Mouse (Mus musculus): Measurements from ENCODE around the gene Smagp.
"Not testable (repeated sequence)": the region's sequence is repeated elsewhere in the genome, so short reads cannot be mapped to it uniquely, and the experiment has no call there.

Smagp gene

DNA sequence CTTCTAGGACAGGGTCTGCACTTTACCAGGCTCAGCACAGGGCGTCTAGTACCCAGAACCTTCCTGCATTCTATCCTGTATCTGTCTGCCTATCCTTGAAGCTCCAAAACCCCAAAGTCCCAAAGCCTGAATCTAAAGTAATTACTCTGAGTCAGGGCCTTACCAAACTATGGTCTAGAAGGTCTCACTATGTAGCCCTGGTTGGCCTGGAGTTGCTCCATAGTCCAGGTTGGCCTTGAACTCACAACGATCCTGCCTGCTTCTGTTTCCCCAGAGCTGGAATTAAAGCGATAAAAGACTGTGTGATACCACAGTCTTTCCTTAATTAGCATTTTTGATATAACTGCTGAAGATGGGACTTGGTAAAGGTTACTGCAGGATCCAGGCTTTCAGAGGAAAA lies 12.3 kb downstream of the Smagp start:
- no peak for DNase-seq

DNA sequence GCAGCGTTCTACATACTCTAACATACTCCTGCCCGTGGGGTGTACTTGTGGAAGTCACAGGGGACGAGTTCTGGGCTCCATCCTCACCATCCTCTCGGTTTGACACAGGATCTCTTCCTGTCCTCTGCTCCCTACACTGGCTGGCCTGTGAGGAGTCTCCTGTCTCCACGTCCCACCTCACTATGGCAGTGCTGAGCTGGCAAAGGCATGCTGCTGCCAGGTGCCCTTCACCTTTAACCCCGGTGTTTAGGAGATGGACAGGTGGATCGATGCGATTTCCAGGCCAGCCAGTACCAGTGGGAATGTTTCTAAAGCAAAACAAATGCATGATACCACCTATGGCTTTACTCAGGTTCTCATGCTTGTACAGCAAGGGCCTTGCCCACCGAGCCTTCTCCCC lies 13.0 kb downstream of the Smagp start:
- DNase-seq, result no peak

GRCm38 (mm10) chr15:100622164-100622563 lies 14.6 kb downstream of the Smagp start:
- no peak for DNase-seq

GRCm38 (mm10) chr15:100621671-100622070 lies 15.1 kb downstream of the Smagp start:
- not testable (repeated sequence) for DNase-seq

GRCm38 (mm10) chr15:100619200-100619599 lies 17.5 kb downstream of the Smagp start:
- no peak for DNase-seq

DNA sequence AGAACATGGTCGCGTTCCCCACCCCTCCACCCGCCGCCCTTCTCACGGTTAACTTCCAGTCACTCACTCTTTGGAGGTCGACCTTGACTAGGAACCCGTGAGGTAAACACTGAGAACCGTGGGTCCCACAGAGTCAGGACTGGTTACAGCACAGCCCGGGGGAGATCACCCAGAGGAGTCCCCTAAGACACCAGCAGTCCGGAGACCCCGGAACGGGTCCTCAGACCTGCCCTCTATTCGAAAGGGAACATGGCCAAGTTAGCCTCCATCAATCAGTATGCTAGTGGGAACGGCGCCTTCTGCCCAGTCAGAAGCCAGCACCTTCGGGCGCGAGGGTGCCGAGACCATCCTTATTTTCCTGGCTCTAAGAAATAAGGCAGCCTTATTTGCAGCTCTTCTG lies 20.5 kb downstream of the Smagp start:
- DNase-seq, result no peak

- peak; percentile 94 for DNase-seq
Measured at GRCm38 (mm10) chr15:100615825-100616220, 20.9 kb downstream of the Smagp start.

DNA sequence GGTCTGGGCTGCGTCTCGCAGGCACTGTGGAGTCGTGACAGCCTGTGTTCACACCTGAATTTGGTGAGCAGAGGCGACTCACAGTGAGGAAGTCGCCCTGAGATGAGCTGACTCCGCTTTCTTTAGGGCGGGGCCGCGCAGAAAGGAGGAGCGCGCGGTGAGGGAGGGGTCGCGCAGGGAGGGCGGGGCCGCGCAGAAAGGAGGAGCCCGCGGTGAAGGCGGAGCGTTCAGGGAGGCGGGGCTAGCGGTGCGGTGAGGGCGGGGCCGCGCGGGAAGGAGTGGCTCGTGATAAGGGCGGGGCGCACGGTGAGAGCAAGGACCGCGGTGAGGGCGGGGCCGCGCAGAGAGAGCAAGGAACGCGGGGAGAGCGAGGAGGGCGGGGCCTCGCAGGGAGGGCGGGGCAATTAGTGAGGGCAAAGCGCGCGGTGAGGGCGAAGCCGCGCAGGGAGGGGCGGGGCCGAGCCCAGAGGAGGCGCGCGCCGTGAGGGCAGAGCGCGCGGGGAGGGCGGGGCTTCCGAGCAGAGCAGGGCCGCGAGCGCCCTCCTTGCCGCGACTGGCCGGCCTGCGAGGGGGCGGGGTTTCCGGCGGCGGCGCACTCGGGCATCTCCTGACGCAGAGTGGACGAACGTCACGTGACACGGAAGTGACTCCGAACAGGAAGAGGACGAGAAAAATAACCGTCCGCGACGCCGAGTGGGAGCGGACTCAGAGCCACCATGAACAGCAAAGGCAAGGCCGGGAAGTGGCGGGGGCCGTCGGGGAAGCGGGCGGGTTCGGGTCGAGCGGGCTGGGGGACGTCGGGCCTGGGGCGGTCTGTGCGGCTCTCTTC lies 21.5 kb downstream of the Smagp start, which contains the start of gene Dazap2:
Dazap2 (plus strand) TSS at position 354 of the 829 bp plus-strand sequence.
- peak; percentile 100 for DNase-seq

DNA sequence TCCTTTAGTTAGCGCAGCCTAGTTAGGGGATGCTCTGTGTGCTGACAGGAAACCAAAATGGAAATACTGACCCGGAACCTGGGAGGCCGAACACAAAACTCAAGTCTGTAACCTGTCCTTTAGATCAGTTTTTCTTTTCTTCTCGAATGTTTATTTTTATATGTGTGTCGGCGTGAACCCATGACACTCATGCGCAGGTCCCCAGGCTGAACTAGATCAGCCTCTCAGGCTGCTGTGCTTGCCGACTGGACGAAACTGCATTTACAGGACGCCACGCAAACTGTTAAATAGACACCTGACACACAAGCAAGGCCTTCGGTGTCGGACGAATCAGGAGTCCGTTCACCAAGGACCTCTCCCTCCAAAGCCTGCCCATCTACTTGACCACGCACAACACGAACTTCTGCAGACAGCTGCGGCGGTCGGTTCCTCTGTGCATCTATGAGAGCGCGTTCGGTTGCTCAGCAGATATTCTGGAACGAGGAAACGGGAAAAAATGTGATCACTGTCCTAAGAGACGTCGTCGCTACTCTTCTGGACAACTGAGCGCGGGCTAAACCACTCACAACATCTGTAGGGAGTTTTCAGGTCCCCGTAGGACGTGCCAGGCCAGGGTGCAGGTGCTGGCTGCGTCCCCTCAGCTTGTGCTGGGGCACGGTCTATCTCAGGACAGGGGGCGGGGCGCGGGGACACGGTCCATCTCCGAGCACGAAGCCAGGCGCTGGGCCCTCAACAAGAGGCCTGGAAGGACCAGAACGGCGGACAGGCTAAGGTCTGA lies 22.3 kb downstream of the Smagp start:
- no peak for DNase-seq

DNA sequence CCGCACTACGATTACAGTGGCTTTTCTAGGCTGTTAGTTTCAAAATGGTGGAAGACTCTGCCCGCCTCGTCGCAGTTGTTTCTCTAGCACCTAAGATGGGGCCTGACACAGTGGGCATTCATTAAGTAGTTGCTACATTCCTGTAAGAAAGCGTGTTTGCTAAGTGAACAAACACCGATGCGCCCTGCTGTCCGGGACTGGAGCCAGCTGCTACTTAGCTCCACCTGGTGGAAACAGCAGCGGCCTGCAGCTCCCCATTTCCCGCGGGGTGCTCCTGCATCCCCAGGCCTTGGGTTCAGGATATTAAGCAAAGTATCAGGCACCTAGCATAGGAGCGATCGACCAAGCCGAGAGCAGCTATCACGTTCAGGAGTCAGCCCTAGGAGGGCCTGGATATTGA lies 23.2 kb downstream of the Smagp start:
- DNase-seq, result peak; percentile 85

- peak; percentile 48 for DNase-seq
Measured at GRCm38 (mm10) chr15:100612432-100612831, 24.3 kb downstream of the Smagp start.

DNA sequence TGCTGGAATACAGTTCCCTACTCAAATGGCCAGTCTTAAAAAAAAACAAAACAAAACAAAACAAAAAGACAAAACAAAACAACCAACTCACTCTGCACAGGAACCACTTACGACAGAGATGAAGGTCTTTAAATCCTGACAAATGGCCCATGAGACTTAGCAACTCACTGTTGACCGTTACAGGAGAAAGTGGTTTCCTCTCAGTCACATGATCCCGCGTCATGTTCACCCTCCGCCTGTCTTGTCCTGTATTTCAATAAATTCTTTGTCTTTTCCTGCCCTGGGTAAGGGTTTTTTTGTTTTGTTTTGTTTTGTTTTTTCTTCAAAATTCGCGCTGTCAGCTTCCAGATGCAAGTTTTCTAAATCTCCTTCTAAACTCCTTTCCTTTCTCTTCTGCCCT lies 24.8 kb downstream of the Smagp start:
- no peak for DNase-seq

- not testable (repeated sequence) for DNase-seq
Measured at GRCm38 (mm10) chr15:100606677-100607076, 30.1 kb downstream of the Smagp start.

- no peak for DNase-seq
Measured at GRCm38 (mm10) chr15:100601669-100602068, 35.1 kb downstream of the Smagp start.

DNA sequence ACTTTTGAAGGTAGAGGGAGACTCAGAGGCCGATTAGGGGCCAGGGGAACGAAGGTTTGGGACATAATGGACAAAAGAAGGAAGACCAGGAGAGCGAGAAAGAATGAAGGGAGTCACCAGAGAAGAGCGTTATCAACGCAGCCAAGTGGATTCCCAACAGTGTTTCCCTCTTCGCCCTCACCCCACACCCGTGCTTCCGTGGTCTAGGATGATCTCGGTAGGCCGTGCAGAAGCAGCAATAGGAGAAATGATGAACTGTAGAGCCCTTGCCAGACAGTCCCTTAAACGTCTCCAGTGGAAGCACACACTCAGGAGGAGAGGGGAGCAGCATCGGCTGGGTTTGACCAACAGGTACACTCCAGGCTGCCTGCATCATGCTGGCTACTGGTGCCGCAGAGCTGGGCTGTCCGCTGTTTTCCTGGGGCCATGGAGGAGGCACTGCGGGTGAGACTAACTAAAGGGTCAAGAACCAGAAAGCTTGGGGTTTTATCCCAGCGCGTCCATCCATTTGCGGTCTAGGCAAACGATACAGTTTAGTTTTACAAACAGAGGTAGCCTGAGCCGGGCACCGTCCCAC lies 36.0 kb downstream of the Smagp start:
- no peak for DNase-seq

DNA sequence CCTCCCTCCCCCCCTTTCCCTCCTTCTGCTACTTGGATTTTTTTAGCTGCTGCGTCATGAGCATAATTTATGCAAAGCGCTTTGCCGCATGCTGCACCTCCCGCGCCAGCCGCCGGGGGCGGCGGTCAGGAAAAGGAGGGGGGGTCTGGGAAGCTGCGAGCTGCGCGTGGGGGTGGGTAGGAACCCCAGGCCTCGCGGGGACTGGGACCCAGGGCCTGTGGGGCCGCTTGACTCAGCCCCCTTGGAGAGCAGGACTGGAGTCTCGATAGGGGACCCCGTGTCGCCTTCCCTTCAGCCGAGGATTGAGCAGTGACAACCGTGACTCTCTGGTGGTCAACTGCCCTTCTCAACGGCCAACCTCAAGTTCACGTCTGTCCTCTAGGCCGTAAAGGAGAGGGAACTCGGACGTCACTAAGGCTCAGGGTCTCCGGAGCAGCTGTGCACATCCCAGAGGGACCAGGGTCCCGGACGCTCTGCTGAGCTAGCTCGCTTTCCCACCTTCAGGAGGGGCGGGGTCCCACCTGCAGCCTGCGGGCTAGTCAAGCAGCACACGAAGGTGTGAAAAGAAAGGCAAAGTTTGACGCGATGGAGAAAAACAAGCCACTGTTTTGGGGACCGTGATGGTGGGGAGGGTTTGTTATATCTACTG lies 36.6 kb downstream of the Smagp start:
- peak; percentile 46 for DNase-seq

GRCm38 (mm10) chr15:100599276-100600046 lies 37.3 kb downstream of the Smagp start, which contains the start of gene Pou6f1:
Gene Pou6f1, minus strand, starts transcription at chr15:100599984.
- no peak for DNase-seq

- no peak for DNase-seq
Measured at GRCm38 (mm10) chr15:100598883-100599275, 37.9 kb downstream of the Smagp start.

- no peak for DNase-seq
Measured at GRCm38 (mm10) chr15:100598287-100598882, 38.4 kb downstream of the Smagp start.

GRCm38 (mm10) chr15:100592817-100593216 lies 43.9 kb downstream of the Smagp start:
- DNase-seq, result no peak

DNA sequence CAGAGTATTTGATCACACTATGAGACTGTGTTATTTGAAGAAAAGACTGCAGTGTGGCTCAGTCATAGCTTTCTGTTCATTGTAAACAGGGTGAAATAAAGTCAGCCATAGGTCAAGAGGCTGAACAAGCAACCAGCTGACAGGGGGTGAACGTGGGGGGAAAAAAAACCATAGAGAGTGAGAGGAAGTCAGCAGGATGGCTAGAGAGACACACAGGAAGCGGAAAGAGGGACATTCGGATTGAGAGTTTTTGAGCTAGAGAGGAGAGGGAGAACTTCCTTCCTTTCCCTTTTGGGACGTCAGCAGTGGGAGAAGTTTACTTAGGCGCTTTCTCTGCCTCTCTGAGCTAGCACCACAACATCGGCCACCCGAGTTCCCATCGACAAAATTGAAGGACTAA lies 46.3 kb downstream of the Smagp start:
- no peak for DNase-seq

DNA sequence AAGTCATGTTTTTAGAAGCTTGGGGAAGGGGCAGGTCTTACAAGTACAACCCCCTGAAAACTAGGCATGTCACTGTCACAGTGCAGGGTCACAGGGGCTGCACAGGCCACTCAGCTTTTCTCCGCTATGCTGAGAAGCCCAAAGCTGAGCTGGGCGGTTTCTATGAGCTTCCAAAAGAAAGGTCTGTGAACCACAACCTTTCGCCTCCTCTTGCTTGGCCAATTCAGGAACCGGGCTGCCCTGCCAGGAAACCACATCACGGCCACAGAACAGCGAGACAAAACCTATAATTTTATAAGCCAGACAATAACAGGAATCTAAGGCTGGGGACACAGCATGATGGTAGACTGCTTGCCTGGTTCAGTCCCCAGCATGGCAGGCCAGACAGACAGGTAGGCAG lies 48.4 kb downstream of the Smagp start:
- DNase-seq, result no peak
